Mouse (Mus musculus) lung, postnatal 4 days (tissue): ENCODE results near the gene Hist1h3f.
"Not testable (repeated sequence)": the region's sequence is repeated elsewhere in the genome, so short reads cannot be mapped to it uniquely, and the experiment has no call there.

Source experiments
- DNase-seq, 2 experiments: peaks; one replicate each; pipeline ENCODE4 v3.0.0; 2021

Hist1h3f gene

GRCm38 (mm10) chr13:23570261-23571021, 26.6 kb downstream of the Hist1h3f start:
- DNase-seq, result not testable (repeated sequence)

DNA sequence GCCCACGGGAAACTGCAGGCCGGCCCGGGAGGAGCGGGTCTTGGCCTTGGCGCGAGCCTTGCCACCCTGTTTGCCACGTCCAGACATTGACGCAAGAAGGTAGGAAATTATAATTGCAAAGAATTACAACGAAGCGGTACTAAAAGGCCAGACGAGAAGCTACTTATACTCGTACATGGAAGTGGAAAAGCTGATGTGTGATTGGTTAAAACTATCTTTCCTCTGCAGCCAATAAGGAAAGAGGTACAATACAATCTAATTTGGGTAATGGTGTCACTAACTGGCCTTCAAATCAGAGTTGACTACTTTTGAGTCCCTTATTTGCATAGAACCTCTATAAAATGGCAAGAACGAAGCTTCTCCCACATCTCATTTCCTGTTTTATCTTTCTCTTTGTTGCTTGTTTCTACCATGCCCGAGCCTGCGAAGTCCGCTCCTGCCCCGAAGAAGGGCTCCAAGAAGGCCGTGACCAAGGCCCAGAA, 27.2 kb downstream of the Hist1h3f start, which contains the start of the genes Hist1h2ae and Hist1h2bg:
Gene Hist1h2ae (minus strand): TSS at position 199 of the 482 bp plus-strand sequence.
Gene Hist1h2bg (plus strand): TSS at position 375 of the 482 bp plus-strand sequence.
- peak; percentile 73 to 77 for DNase-seq

- DNase-seq, result peak in 1 of 2 experiments; percentile 7
Measured at GRCm38 (mm10) chr13:23571504-23572217, 27.8 kb downstream of the Hist1h3f start.

GRCm38 (mm10) chr13:23572218-23573033, 28.6 kb downstream of the Hist1h3f start:
- no peak for DNase-seq

DNA sequence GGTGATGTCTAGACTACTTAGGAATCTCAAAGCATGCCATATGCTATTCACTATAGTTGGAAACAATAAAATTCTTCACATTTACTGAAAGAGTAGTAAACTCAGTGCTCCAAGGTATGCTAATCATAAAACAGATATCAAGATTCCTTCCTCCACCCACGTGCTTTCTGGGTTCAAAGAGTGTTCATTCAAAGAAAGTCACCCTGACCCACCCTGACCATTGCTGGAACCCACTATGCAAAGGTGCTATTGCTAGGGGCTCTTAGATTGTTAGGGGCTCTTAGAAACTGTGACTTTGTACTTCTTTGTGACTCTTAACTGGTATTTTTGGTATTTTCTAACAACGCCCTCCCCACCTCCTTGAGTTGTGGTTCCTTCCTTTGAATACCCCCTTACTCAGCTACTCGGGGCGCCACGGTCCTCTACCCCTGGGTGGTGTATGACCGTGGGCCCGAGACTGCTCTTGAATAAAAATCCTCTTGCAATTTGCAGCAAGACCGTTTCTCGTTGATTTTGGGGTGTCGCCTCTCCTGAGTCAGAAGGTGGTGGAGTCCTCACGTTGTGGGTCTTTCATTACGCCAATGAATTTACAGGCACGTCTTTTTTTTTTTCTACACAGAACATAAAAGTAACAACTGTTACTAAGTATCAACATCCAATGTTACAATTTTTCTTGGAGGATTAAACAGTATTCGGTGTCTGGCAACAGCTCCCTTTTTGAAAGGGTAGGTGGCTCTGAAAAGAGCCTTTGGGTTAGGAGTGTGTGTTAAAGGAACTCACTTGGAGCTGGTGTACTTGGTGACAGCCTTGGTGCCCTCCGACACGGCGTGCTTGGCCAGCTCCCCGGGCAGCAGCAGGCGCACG, 29.4 kb downstream of the Hist1h3f start:
- DNase-seq, result not testable (repeated sequence)

GRCm38 (mm10) chr13:23573898-23574524, 30.2 kb downstream of the Hist1h3f start, which contains the start of the genes Hist1h2bf and Hist1h2ad:
Gene Hist1h2bf, minus strand, starts transcription at chr13:23574196.
Gene Hist1h2ad, plus strand, starts transcription at chr13:23574381.
- peak; percentile 93 to 94 for DNase-seq

GRCm38 (mm10) chr13:23574546-23575170, 30.8 kb downstream of the Hist1h3f start:
- DNase-seq, result not testable (repeated sequence)

- peak; percentile 43 to 69 for DNase-seq
Measured at GRCm38 (mm10) chr13:23575271-23575851, 31.5 kb downstream of the Hist1h3f start, which contains the start of gene Hist1h3d. Gene Hist1h3d, plus strand, starts transcription at chr13:23575763.

DNA sequence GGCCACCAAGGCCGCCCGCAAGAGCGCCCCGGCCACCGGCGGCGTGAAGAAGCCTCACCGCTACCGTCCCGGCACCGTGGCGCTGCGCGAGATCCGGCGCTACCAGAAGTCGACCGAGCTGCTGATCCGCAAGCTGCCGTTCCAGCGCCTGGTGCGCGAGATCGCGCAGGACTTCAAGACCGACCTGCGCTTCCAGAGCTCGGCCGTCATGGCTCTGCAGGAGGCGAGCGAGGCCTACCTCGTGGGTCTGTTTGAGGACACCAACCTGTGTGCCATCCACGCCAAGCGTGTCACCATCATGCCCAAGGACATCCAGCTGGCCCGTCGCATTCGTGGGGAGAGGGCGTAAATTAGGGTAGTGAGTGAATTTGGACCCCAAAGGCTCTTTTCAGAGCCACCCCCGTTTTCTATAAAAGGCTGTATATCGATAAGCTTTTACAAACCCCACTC, 32.0 kb downstream of the Hist1h3f start:
- not testable (repeated sequence) for DNase-seq

GRCm38 (mm10) chr13:23576351-23576881, 32.6 kb downstream of the Hist1h3f start:
- no peak for DNase-seq

GRCm38 (mm10) chr13:23576906-23577639, 33.2 kb downstream of the Hist1h3f start:
- no peak for DNase-seq

- no peak for DNase-seq
Measured at GRCm38 (mm10) chr13:23577835-23578234, 34.0 kb downstream of the Hist1h3f start.

DNA sequence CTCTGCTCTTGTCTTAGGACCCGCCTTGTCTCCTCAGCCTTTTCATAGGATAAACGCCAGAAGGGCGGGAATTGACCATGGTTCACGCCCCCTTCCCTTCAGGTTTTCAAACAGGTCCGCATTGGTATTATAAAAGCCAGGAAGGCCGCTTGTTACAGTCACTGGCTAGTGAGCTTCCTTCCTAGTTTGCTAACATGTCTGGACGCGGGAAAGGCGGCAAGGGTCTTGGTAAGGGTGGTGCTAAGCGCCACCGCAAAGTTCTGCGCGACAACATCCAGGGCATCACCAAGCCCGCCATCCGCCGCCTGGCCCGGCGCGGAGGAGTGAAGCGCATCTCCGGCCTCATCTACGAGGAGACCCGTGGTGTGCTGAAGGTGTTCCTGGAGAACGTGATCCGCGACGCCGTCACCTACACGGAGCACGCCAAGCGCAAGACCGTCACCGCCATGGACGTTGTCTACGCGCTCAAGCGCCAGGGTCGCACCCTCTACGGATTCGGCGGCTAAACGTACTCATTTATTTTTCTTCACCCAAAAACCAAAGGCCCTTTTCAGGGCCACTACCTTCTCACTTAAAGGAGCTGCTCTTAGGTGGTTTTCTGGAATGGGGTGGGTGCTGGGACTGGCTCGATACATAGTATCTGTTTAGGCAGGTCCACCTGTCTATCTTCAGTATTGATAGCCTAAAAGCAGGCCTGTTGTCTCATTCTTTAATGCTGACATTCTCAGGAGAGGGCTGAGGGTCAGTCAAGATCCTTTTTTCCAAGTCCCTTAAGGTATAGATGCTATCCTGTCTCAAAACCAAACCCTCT, 37.8 kb downstream of the Hist1h3f start, which contains the start of gene Hist1h4d:
Gene Hist1h4d (plus strand): TSS at position 191 of the 811 bp plus-strand sequence.
- DNase-seq, result peak; percentile 95 to 99

DNA sequence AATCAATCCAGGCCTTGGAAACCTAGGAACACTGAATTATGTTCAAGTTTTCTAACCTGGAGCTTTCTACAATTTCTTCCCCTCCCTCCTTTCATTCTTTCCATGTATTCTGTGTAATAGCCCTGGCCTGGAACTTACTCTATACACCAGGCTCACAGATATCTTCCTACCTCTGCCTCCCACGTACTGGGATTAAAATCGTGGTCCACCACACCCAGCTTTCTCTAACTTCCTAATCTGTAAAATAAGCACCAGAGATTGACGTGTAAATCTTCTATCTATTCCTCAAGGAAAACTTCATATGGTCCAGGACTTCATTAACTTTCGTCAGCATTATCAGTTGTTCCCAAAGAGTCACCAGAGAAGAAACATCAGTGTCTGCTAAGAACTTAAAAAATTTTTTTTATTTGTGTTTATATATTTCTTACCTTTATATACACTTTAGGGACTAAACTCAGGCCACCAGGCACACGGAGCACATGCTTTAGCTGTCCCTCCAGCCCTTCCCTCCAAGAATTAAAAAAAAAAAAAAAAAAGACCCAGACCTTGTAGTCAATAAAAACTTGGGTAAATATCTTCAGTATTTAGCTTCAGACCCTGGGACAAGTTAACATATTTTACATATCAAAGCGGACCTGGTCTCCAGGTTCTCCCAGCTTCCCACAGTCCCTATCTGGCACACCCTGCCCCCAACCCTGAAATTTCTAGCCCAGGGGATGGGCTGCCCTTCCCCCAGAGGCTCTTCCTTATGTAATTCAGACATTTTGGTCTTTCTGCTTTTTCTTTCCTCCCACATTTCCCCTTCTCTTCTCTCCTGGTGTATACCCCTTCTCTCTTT, 38.6 kb downstream of the Hist1h3f start:
- DNase-seq, result no peak

GRCm38 (mm10) chr13:23583387-23584068, 39.7 kb downstream of the Hist1h3f start:
- DNase-seq, result no peak

- DNase-seq, result peak in 1 of 2 experiments; percentile 19
Measured at GRCm38 (mm10) chr13:23584331-23584730, 40.5 kb downstream of the Hist1h3f start.
